Mouse (Mus musculus) left cerebral cortex, adult 9 months (tissue): ENCODE measurements around the gene Fam135a.
A peak's percentile ranks its signal among the peaks of the same experiment; 100 is the strongest.
"Not testable (repeated sequence)": the region's sequence is repeated elsewhere in the genome, so short reads cannot be mapped to it uniquely, and the experiment has no call there.

ENCODE experiments used
- DNase-seq, 2 experiments: peaks; one replicate each; pipeline ENCODE4 v3.0.0; 2022; ENCODE audit warnings: low spot score in 2 of 2

Gene Fam135a

DNA sequence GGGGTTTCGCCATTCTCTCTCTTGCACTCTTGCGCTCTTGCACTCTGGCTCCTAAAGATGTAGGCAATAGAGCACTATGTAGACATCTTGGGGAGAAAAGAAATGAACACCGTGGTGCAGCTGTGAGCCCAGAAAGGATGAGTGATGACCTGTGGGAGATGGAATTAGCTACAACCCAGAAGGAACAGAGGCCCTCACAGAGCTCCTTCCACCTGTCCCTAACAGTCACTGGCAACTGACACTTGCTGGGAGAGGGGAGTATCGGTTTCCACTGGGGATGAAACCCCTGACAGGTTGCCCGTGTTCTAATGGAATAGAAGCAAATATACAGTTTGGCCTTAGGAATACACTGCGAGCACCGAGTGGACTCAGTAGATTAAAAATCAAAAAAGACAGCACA lies 31.3 kb downstream of the Fam135a start:
- no peak for DNase-seq

DNA sequence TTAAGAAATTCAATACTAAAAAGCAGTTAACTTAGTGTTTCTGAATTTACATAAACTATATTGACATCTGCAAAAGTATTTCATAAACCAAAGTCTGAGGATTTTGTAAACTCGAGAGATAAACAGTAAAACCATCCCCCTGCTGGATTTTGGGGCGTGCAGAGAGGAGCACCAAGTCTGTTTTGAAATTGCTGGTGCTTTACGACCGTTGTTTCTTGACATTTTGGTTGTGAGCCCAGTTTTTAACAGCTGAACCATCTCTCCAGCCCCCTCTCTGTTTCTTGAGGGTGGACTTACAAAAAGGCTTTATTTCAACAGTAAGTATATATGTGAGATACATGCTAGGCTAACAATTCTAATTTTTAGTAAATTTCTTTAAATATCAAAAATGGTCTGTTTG lies 33.4 kb downstream of the Fam135a start:
- no peak for DNase-seq

DNA sequence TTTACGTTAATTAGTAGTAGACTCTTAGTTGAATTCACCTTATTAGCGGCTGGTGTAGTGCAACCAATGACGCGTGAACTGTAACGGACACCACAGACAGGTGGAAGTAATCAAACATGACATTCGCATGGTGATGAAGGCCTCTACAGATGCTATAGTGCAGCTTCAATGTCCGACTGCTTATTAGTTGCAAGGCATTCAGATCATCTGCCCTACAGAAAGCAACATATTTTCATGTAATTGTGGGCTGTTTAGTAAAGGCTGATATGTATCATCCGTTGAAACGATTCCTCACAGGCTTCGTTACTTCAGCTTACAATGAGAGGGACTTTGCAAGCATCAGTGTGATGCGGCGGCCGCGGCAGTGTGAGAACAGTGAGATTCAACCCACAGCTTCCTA lies 44.4 kb downstream of the Fam135a start:
- DNase-seq = no peak

DNA sequence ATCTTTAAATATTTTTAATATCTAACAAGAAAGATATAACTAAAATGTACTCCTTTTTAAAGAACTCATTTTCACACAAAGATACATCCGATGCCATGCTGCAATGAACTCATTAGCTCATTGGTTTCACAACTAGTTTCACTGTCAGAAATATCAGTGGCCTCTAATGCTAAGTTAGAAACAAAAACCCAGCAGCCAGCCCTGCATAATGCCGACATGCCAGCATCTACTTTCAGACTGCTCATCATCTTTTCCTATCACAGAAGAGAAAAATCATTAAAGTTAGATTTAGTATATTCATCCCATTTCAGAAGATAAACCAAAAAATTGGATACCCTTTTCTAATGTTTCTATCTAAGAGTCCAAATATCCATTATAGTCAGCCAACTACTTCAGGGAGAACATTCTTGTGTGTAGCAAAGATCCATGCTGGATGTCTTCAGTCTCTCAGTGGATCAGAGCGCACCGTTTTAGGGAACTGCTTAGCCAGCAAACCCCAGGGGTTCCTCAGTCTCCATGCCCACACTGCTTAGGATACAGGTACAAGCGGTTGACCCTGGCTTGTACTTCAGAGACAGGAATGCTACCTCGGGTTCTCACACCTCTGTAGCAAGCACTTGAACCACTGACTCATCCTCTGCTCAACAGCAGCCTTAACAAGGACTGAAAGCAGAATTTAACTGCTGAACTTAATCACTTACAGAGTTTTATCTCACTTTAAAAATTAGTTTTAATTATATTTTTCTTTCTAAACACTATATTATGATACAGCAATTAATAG lies 53.2 kb downstream of the Fam135a start:
- no peak for DNase-seq

DNA sequence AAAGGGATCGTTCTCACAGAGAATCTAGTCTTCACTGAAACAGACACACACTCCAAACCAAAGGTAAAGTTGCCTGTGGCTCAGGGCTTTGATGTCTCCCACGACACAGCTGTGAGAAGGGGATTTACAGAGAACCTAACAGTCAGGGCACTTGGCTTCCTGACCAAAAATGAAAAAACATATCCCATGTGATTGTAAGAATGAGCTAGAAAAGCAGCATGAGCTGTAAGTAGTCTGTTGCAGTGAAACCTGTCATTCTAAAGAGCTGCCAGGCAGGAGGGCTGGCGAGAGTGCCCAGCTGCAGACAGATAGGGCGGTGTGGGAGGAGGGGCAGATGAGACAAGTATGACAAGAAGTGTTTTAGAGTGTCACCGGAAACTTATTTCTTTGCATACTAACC lies 54.5 kb downstream of the Fam135a start:
- DNase-seq = no peak

DNA sequence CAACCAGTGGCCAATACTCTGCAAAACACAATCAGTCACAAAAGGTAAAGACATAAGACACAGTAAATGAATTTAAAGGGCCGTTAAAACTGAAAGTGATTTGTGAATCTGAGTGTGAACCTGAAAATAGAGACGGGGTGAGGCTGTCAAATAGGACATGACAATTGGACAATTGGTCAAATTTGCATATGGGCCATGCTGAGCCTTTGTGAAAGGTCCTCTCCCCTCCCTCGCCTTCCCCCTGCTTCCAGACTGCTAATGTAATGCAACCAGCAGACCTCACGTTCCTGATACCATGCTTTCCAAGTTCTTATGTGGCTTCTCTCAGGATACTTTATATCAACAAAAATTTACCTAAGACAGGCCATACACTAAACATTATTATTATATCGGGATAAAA lies 57.1 kb downstream of the Fam135a start:
- no peak for DNase-seq

DNA sequence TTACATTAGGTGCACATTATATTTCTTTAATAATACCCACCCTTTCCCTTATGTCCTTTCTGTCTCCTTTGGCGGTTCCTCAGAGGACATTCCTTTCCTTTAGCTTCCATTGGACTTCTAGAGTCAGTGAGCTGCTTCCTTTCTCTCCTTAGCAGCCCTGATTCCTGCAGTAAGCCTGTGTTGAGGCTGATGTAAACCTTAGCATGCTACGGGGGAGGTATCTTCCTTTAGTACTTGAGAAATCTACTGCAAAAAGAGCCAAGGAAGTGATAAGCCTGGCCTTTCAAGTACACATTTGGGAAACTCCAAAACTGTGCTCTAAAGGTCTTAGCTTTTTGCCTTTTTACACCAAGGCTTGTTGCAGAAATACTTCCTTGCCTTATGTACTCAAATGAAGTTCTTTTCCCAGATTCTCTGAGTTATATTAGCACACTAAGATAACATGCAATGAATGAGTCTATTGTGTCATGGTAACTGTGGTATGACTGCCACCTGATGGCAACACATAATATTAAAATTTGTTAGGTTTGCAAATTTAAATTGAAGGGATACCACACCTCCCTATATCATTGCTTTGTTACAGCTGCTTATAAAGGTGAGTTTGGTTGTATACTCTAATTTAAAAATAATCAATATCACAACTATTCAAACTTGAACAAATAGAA lies 66.2 kb downstream of the Fam135a start:
- peak in 1 of 2 experiments; percentile 11 for DNase-seq

DNA sequence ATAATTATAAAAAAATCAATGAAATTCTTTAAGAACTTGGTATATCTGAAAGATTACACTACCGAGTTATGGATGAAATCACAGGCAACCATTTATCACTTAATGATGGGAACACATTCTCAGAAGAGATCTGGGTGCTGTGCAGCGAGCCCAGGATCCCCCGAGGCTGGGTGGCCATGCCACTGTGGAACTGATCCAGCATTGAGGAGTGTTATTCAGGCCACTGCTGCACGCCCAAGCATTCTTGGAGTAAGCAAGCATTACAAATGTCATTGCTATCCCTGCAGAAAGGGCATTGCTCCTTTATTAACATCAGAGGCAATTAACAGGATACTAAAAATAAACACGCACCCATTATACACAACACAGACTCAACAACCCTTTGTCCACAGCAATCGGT lies 89.3 kb downstream of the Fam135a start:
- DNase-seq = no peak

DNA sequence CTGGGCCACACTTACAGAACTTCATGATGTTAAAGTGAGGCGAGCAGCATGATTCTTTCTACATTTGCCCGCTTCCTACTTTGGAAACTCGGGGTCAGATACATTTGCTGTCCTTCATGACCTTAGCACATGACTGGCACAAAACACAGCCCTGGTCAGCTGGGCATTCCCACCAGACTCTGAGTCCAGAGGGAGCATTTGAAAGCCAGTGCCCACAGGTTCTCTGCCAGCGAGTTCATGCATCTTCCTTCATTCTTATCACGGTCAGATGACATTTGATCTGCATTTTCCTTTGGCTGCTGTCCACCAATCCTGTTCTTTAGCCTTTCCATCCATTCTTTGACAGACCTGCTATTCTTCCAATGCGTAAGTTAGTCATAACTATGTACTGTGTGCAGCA lies 90.1 kb downstream of the Fam135a start:
- DNase-seq = no peak

DNA sequence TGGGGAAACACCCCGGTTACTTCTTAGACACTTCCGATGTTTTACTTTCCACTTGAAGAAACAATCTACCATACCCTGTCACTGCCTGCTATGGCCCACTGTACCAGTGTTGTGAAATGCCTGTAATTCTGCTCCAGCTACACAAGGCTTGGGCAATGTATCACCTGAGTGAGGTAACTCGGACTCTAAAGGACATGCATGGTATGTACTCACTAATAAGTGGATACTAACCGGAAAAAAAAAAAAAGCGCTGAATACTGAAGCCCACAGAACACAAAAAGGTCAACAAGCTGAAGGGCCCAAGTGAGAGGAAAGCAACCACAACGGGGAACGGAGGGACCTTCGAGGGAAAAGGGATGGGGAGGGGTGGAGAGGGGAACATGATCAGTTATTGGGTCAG lies 92.5 kb downstream of the Fam135a start:
- no peak for DNase-seq

DNA sequence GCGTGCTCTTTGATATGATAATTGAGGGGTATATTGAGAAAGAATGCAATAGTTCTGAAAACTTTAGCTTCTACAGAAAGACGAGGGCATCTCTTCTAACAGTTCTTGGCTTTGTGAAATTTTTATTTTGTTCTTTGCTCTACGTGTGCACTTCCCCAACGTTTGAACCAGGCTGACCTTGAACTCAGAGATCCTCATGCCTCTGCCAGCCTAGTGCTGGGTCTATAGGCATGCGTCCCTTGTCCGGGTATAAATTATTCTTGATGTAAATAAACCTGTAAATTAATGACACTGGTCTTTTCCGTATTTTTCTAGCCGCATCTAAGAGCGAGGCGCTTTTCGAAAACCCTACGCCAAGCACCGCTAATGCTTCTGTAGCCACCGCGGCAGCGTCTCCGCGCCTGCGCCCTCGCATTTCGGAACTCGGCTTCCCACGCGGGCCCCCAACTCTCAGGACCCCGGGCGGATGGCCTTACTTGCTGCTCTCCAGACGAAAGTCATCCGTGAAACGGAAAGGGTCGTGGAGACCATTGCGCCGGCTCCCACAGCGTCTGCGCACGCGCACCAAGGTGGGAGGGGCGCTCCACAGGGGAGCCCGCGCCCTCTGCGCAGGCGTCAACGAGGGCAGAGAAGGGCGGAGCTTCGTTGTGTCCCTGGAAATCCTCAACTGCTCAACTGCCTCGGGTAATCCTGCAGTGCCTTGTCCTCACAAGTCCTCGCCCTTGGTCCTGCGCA lies 94.9 kb downstream of the Fam135a start, which contains the start of gene Sdhaf4:
Gene Sdhaf4 (minus strand): TSS at position 587 of the 735 bp plus-strand sequence.
- DNase-seq = peak; percentile 71 to 92

DNA sequence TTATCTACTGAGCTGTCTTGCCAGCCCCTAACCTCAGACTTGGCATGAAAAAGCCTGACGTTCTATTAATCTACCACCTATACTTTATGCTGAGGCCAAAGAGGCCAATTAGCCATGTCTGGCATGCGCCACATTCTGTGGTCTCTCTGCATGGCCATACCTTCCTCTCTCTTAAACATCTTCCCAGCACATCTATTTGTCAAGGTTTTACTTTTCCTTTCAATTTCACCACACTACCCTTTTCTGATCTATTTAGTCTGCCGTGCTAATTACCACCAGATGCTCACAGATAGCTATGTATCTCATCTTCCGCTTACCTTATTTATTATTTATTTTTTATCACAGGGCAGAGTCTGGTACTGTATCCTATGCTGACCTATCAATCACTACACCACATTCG lies 100.8 kb downstream of the Fam135a start:
- DNase-seq = no peak

DNA sequence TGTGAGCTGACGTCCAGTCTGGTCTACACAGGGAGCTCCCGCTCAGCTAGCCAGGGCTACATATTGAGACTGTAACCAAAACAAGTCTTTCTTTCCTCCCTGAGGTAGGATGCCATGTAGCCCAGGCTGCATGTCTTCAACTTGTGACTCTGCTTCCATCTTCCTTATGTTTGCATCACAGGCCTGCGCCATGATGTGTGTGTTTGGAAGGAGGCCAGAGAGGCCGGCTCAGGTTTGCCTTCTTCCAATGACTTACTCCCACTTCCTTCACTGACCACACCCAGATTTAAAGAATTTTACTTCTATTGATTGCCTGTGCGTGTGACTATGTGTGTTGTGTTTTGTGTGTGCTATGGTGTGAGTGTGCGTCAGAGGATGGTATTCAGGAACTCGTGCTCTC lies 101.3 kb downstream of the Fam135a start:
- DNase-seq = no peak

DNA sequence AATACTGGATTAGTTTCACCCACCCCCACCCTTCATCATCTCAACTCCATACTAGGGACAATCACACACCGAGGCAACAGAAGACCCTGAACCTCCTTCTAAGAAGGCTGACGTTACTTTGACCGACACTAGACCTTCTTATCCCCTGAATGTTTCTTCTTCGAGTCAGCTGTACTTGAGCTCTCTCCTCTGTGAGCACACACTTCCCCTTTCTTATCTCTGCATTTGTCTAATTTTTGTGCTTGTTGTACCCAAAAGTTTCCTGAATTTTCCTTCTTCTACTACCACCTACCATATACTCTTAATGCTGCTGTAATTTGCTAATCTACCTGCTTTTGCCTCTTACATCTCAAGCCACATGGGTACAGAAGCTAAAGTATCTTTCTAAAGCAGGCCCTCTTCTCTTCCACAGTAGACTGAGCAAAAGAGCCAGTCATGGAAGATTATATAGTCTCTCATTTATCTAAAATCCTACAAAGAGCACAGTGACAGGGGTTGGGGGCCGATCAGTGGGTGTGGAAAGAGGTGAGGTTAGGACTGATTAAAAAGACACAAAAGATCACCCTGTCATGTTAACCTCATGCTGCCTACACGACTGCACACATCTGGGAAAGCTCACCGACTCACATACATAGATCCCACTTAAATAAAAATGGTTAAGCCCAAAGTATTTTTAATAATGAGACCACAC lies 101.9 kb downstream of the Fam135a start:
- DNase-seq = no peak

DNA sequence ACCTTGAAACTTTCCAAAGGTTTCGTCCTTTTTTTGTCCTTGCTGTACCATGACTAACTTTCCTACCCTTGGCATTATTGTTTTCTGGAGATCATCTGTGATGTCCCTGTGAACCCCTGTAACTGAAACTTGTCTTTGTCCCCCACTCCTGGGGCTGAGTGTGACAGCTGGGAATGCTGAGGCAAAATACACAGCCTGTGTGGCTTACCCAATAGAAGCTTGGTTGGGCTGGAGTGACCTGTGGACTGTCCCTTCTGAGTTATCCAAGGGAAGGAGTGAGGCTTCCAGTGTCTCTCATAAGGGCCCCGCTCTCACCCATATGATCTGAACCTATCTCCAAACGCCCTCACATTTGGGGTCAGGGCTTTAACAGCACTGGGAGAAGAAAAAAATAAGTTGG lies 102.6 kb downstream of the Fam135a start:
- DNase-seq = no peak

DNA sequence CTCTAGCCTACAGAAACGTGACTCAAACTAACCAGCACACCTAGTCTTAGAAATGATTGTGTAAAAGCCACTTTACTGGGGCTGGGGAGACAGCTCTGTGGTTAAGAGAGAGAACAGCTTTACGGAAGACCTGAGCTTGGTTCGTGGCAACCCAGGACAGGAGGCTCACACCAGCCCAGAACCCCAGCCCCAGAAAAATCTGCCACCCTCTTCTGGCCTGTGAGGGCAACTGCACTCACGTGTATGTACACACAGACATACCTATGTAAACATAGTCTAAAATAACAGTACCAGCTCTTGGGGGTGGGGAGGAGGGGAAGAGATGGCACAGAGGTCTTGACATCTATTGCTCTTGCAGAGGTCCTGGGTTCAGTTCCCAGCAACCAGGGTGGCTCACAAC lies 104.7 kb downstream of the Fam135a start:
- no peak for DNase-seq

DNA sequence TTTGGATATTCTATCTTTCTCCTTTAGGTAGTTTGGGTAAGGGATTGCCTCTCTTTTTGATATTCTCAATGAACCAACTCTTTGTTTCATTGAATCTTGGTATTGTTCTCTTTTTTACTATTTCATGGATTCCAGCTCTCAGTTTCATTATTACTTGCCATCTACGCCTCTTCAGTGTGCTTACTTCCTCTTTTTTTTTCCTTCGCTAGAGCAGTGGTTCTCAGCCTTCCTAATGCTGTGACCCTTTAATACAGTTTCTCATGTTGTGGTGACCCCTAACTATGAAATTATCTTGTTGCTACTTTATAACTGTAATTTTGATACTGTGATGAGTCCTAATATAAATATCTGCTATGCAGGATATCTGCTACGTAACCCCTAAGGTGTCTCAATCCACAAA lies 117.0 kb downstream of the Fam135a start:
- DNase-seq = no peak

DNA sequence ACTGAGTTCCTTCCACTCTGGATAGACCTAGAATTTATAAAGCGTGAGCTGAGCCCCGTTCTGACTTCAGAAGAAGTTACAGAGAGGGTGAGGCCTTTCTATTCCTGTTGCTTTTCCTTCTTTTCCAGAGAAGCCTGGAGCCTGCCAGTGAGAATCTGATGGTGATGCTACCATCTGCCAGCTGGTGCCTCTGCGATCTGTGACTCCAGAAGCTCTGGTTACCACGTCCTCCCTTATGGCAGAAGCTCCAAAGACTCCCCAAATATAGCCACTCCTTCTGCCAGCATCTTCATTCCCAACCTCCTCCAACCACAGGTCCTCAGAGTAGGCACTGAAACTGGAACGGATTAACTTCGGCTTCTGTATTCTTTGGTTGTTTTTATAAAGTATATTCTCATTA lies 121.9 kb downstream of the Fam135a start:
- DNase-seq = peak; percentile 52 to 81

DNA sequence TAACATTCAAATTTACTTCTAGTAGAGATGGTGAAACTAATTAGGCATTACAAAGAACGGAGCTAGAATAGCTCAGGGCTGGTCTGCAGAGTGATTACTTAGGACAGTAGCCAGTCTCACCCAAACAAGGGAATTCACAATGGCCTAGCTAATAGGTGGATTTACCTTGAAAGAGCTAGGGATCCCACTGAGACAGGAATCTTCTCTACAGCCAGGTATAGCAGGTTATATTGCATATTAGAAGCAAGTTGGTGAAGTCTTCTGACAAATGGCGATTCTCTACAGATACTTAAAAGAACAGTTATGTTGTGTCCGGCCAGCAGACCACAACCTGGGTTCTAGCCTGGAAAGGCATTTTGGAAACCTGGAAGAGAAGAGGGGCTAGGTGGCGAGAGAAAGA lies 129.0 kb downstream of the Fam135a start:
- not testable (repeated sequence) for DNase-seq

DNA sequence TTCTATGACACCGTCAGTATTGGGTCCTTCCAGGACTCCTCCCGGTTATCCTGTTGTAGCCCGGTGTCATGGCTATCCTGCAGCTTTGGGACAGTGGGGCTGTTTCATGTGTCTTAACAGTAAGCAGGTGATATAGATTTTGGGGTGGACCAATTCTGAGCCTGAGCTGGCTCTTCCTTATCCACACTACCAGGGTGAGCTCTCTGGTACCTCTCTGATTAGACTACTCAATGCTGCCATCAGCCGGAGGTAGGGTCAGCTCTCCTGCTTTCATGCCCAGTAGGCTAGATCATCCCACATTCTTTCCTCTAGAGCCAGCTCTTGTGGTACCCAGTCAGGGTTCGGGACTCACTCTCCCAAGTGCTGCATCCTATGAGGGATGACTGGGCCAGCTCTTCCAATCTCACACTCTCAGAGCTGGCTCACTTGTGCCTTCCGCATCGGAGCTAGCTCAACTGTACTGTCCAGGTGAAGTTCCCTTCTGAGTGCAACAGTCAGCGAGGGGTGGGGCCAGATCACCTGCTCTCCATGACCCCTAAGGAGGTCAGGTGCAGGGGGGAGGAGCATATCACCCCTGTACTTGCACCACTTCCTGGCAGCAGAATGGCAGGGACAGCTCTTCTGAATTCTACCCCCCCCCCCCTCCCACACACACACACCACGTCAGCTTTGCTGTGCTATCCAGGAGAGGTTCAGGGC lies 132.0 kb downstream of the Fam135a start:
- no peak for DNase-seq

DNA sequence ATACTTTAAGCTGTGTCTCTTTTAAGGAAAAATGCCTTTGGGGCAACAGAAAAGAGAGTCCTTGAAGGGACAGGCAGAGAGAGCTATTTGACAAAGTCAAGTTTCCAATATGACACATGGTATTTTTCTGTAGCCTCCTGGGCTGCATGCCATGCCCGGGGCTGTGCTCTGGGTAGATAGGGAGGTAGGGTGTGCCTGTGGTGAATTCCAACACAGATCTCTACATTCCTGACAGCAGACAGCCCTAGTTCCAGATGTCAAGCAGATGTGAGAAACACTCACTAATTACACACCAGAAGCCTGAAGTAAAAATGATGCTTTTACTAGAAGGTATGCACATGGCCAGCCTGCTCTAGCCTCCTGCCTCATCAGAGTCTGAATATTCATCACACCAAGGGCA lies 133.9 kb downstream of the Fam135a start:
- DNase-seq = no peak
